Comparison of ENCODE assay signal across 17 mouse cellular contexts in genomic region chr13:88201717-88202323, GRCm38 (mm10).
DNase-seq lines count a peak whose midpoint lies in the region; ATAC-seq lines count a peak whose summit lies in the region.
"Had no signal": no experiment of that assay in that cellular context is flagged by ENCODE, and none has a peak within 500 bp of the region (broad histone marks: within the 10 kb centered on the region; RNA-seq: fewer than 3 reads in every experiment).

No protein-coding gene starts in this region.

- 0 out of 2 replicates have a peak, but pooled peaks cover 7% of the 10 kb centered on the region for H3K4me1 ChIP-seq in heart, embryonic 13.5 days
- H3K4me1 ChIP-seq in heart, embryonic 10.5 days = no peaks in the 10 kb centered on the region
- H3K4me1 ChIP-seq in forebrain, embryonic 15.5 days = no peaks in the 10 kb centered on the region
- H3K4me1 ChIP-seq: midbrain, embryonic 13.5 days; neural tube, embryonic 13.5 days had no signal

- H3K9ac ChIP-seq in heart, embryonic 13.5 days = no peak overlapping the region
- no peak overlapping the region for H3K9ac ChIP-seq in forebrain, embryonic 15.5 days (replicated peaks)
- H3K9ac ChIP-seq: midbrain, embryonic 13.5 days; neural tube, embryonic 13.5 days had no signal

- H3K27ac ChIP-seq in heart, embryonic 13.5 days (replicated peaks) = peak overlapping the region; percentile 59; the same call in 1 of the 2 replicates
- H3K27ac ChIP-seq in heart, embryonic 10.5 days = no peak overlapping the region
- no peak overlapping the region for H3K27ac ChIP-seq in forebrain, embryonic 15.5 days (replicated peaks)
- H3K27ac ChIP-seq: midbrain, embryonic 13.5 days; neural tube, embryonic 13.5 days had no signal

- no peak overlapping the region for H3K4me2 ChIP-seq in heart, embryonic 13.5 days
- H3K4me2 ChIP-seq in forebrain, embryonic 15.5 days (replicated peaks) = no peak overlapping the region
- H3K4me2 ChIP-seq: liver, embryonic 11.5 days; midbrain, embryonic 13.5 days; neural tube, embryonic 13.5 days had no signal

- no peak overlapping the region for H3K4me3 ChIP-seq in heart, embryonic 13.5 days
- H3K4me3 ChIP-seq in heart, embryonic 10.5 days = no peak overlapping the region
- H3K4me3 ChIP-seq in forebrain, embryonic 15.5 days = no peak overlapping the region
- H3K4me3 ChIP-seq: midbrain, embryonic 13.5 days; neural tube, embryonic 13.5 days had no signal

- DNase-seq in heart, embryonic 10.5 days (ENCODE audit: low spot score) = no peak
- DNase-seq in ES-CJ7 (ENCODE audit: low read depth, low spot score) (peak; percentile 7), R1 (ENCODE audit: low read depth, low spot score) (peak; percentile 54)
- peak; percentile 7 to 31 for DNase-seq in heart, postnatal 10 days
- no peak for DNase-seq in ovary, postnatal 10 days (ENCODE audit: low spot score)
- DNase-seq: cerebellum, adult 2 months; gastrocnemius, postnatal 36 days; lung, adult 18-20 months; lung, postnatal 14 days had no signal

- no peaks in the 10 kb centered on the region for H3K27me3 ChIP-seq in heart, embryonic 13.5 days (replicated peaks)
- no peaks in the 10 kb centered on the region for H3K27me3 ChIP-seq in heart, embryonic 10.5 days (ENCODE audit: insufficient read depth, poor library complexity, severe bottlenecking)
- no peaks in the 10 kb centered on the region for H3K27me3 ChIP-seq in forebrain, embryonic 15.5 days
- H3K27me3 ChIP-seq: midbrain, embryonic 13.5 days; neural tube, embryonic 13.5 days had no signal

- H3K36me3 ChIP-seq in heart, embryonic 13.5 days = no peaks in the 10 kb centered on the region
- no peaks in the 10 kb centered on the region for H3K36me3 ChIP-seq in heart, embryonic 10.5 days
- no peaks in the 10 kb centered on the region for H3K36me3 ChIP-seq in forebrain, embryonic 15.5 days
- H3K36me3 ChIP-seq: midbrain, embryonic 13.5 days; neural tube, embryonic 13.5 days had no signal

- peaks cover 5% of the 10 kb centered on the region; the same call in 1 of the 2 replicates for H3K9me3 ChIP-seq in heart, embryonic 13.5 days
- no peaks in the 10 kb centered on the region for H3K9me3 ChIP-seq in heart, embryonic 10.5 days
- no peaks in the 10 kb centered on the region for H3K9me3 ChIP-seq in forebrain, embryonic 15.5 days
- H3K9me3 ChIP-seq: midbrain, embryonic 13.5 days had no signal

- no peak for ATAC-seq in heart, embryonic 13.5 days (ENCODE audit: extremely low read depth, insufficient number of reproducible peaks, low FRiP score, low TSS enrichment)
- ATAC-seq in forebrain, embryonic 15.5 days (replicated peaks) = no peak
- ATAC-seq: forebrain, embryonic 14.5 days; hindbrain, embryonic 16.5 days; intestine, embryonic 16.5 days; midbrain, embryonic 13.5 days had no signal

- intact Hi-C loops in heart, postnatal 10 days (cut with DNase I) = no loop called here

Comparison
In these comparisons a context has a peak if more than half of its experiments do, and no peak if none do; other contexts are left out.
1. DNase-seq: peak in ES-CJ7 (single experiment), R1 (single experiment) and heart, postnatal 10 days (2 of 2); none in heart, embryonic 10.5 days (single experiment) and ovary, postnatal 10 days (single experiment).